Mouse (Mus musculus) megakaryocyte, embryonic 14.5 days (primary cell): Measurements from ENCODE around the gene Ttc33.
"Not testable (repeated sequence)": the region's sequence is repeated elsewhere in the genome, so short reads cannot be mapped to it uniquely, and the experiment has no call there.

Experiments used
- FLI1 ChIP-seq: IDR thresholded peaks from 2 replicates; pipeline ENCODE4 v1.6.1; 2012; ENCODE audit warnings: low read length, inconsistent platforms, mixed read lengths
- GATA1 ChIP-seq: IDR thresholded peaks from 3 replicates; pipeline ENCODE4 v1.6.1; 2012; ENCODE audit warnings: mixed read lengths, low read length, inconsistent platforms, borderline replicate concordance

GRCm38 (mm10) chr15:5230746-5231145 lies 45.4 kb downstream of the Ttc33 start:
- not testable (repeated sequence) for TF ChIP-seq GATA1, FLI1
